Mouse (Mus musculus) hindbrain, embryonic 14.5 days (tissue): Measurements from ENCODE around the gene Trp53tg5. TPM values are rescaled to one million over a fixed set of nuclear protein-coding genes. Genes with fewer than 3 reads are reported as not detected.

Experiments used
- ATAC-seq: fragments of 200-750 bp; cut with Nextera tagmentation; 2 replicates; pipeline ENCODE4 v1.8.0; 2017; ENCODE audit warnings: moderate number of reproducible peaks, mild to moderate bottlenecking, moderate TSS enrichment, moderate library complexity; ENCODE audit not compliant: low FRiP score
- DNase-seq: peaks from one replicate; pipeline ENCODE4 v3.0.0-alpha.2; 2015; ENCODE audit warnings: low spot score
- H3K27ac ChIP-seq: fragments of 300-500 bp; sonication (generic); 2 replicates; pipeline ENCODE4 v1.5.1; 2014; ENCODE audit warnings: mild to moderate bottlenecking, moderate library complexity
- H3K27me3 ChIP-seq: fragments of 300-500 bp; sonication (generic); 2 replicates; pipeline ENCODE4 v1.6.1; 2014; ENCODE audit warnings: mild to moderate bottlenecking, low read length, mixed read lengths; ENCODE audit not compliant: control insufficient read depth, insufficient read depth
- H3K36me3 ChIP-seq: fragments of 300-500 bp; sonication (generic); replicated peaks from 2 replicates; pipeline ENCODE4 v1.6.1; 2014; ENCODE audit not compliant: control insufficient read depth, insufficient read depth
- H3K4me1 ChIP-seq: fragments of 300-500 bp; sonication (generic); replicated peaks from 2 replicates; pipeline ENCODE4 v1.6.1; 2014; ENCODE audit warnings: antibody characterized with exemption, low read length, mixed read lengths; ENCODE audit not compliant: control insufficient read depth, insufficient read depth
- H3K4me2 ChIP-seq: fragments of 300-500 bp; sonication (generic); replicated peaks from 2 replicates; pipeline ENCODE4 v1.6.1; 2014; ENCODE audit warnings: mild to moderate bottlenecking, moderate library complexity
- H3K4me3 ChIP-seq: fragments of 300-500 bp; sonication (generic); replicated peaks from 2 replicates; pipeline ENCODE4 v1.5.1; 2014; ENCODE audit warnings: mild to moderate bottlenecking, low read length
- H3K9ac ChIP-seq: fragments of 300-500 bp; sonication (generic); 2 replicates; pipeline ENCODE4 v1.6.1; 2014
- H3K9me3 ChIP-seq: fragments of 300-500 bp; sonication (generic); 2 replicates; pipeline ENCODE4 v1.6.1; 2016; ENCODE audit warnings: low read length; ENCODE audit not compliant: control insufficient read depth
- WGBS: fragments of 180-500 bp; shearing (Covaris S2); extraction: QIAGEN DNeasy Blood & Tissue Kit; methylation state at CpG from one replicate; pipeline ENCODE4 v1.1.7; 2014; 5-methylcytosine and 5-hydroxymethylcytosine counted together
- polyA plus RNA-seq: library from polyadenylated mRNA; unstranded; fragments of >200 nt; fragmentation: Nextera tagmentation; extraction: Ambion mirVana; gene quantifications from 2 replicates; pipeline ENCODE4 v1.2.1, GENCODE M21; 2014

The Trp53tg5 gene
- polyA plus RNA-seq, 1 experiment from 2014 or later = 0.28 TPM

DNA sequence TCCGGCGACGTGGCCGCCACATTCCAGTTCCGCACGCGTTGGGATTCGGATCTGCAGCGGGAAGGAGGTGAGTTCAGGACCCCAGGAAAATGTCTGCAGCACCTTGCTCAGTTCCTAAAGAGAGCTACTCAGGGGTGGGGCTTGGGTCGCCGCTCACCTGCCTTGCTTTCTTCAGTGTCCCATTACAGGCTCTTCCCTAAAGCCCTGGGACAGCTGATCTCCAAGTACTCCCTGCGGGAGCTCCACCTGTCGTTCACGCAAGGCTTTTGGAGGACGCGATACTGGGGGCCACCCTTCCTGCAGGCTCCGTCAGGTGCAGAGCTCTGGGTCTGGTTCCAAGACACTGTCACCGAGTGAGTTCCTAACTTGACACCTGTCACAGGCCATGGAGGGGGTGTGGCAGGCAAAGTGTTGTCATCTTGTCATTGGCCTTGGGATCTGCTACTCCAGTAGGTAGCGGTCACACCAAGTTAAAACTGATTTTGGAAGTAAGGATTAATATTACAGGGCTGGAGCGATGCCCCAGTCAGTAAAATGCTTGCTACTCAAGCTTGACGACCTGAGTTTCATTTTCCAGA is 24.3 kb upstream of the Trp53tg5 start:
- no peaks in the 10 kb centered on the region for H3K9me3 ChIP-seq
- ATAC-seq = no peak
- H3K4me1 ChIP-seq = peaks cover 17% of the 10 kb centered on the region
- peak overlapping the region; percentile 97 for H3K4me2 ChIP-seq
- WGBS = 6% methylated on average over 21 of the region's 21 CpGs
- DNase-seq = no peak
- H3K9ac ChIP-seq = peak overlapping the region; percentile 75
- H3K27me3 ChIP-seq = no peaks in the 10 kb centered on the region
- H3K36me3 ChIP-seq = peaks cover 31% of the 10 kb centered on the region
- H3K4me3 ChIP-seq = peak overlapping the region; percentile 83
- peak overlapping the region; percentile 82; the same call in 1 of the 2 replicates for H3K27ac ChIP-seq

DNA sequence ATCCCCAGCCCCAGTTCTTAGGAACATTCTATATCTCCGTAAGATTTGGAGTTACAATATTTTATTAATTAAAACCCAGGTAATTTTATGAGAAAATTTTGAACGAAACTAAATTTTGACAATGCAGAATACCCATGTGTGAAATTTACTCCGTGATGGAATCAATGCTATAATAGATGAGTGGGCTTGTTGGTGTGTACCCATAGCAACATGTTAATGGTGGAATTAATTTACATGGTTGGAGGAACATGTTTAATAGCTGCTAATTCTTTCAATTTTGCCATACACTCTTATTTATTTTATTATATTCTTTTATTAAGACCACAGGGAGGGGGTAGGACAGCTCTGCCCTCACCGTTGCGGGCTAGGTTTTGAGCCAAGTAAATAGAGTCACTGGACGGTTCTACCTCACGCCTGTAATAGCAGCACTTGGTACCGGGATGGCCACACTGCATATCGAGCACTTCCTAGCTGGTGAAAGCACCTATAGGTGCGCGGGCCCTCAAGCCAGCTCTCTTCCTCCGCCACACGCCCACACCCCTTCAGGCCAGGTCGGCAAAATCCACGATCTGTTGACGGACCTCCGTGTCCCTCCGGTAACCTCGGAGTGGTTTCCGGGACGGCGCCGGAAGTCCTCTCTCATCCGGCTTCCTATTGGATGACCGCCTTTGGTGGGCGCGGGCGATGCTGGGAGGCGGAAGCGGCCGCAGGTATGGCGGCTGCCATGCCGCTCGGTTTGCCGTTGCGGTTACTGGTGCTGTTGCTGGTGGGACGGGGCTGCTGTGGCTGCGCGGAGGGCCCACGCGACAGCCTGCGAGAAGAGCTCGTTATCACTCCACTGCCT is 23.5 kb upstream of the Trp53tg5 start, which contains the start of gene Pigt:
TSS of gene Pigt (plus strand) at position 674 of the 844 bp plus-strand sequence.
- ATAC-seq (peak; percentile 91), DNase-seq (peak; percentile 88)
- H3K4me3 ChIP-seq = peak within 1 kb of the TSS; percentile 83
- H3K4me1 ChIP-seq = peaks cover 17% of the 10 kb centered on the region
- H3K9ac ChIP-seq = peak within 1 kb of the TSS; percentile 75
- 4% methylated on average over 43 of the region's 43 CpGs for WGBS
- peaks cover 27% of the 10 kb centered on the region for H3K36me3 ChIP-seq
- H3K27ac ChIP-seq = peak within 1 kb of the TSS; percentile 82
- H3K9me3 ChIP-seq = no peaks in the 10 kb centered on the region
- peak within 1 kb of the TSS; percentile 97 for H3K4me2 ChIP-seq
- no peaks in the 10 kb centered on the region for H3K27me3 ChIP-seq

DNA sequence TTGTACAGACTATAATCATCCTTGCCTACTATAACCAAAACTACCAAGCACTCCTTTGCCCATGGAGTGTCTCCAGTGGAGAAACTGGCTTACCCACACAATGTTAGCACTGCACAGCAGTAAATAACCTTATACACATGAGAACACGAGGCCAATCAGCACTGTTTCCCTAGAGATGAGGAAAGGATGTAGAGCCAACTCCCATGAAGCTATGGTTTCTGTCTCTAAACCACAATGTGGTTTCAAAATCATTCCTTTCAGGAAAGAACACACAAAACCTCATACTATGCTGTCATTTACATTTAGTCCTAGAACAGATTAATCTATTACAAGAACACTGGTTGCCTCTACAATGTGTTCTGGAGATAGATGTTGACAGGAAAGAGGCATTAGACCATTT is 22.8 kb upstream of the Trp53tg5 start:
- H3K4me3 ChIP-seq = peak overlapping the region; percentile 83; the same call in 1 of the 2 replicates
- no peak overlapping the region for H3K27ac ChIP-seq
- peaks cover 20% of the 10 kb centered on the region for H3K36me3 ChIP-seq
- H3K27me3 ChIP-seq = no peaks in the 10 kb centered on the region
- H3K4me1 ChIP-seq = peaks cover 17% of the 10 kb centered on the region
- WGBS = 73% methylated on average over 1 of the region's 1 CpGs
- ATAC-seq = no peak
- H3K9me3 ChIP-seq = no peaks in the 10 kb centered on the region
- H3K4me2 ChIP-seq = peak overlapping the region; percentile 97
- no peak overlapping the region for H3K9ac ChIP-seq
- DNase-seq = no peak

DNA sequence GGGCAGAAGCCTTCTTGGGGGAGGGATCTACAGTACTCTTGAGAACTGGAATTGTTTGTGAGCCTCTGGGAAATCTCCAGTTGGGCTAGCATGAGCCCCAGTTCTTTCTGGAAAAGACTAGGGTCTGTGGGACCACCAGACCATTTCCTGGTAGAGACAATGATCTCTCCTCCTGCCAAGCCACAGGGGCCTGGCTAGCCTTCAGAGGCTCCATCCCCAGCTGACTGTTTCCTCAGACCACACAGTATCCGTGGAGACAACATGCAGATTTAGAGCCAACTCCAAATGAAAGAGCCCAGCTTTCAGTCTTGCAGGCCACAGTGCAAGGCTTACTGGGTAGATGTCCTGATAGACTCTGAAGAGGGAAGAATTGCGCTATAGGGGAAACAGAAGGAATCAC is 20.6 kb upstream of the Trp53tg5 start:
- peaks cover 17% of the 10 kb centered on the region for H3K4me1 ChIP-seq
- peaks cover 16% of the 10 kb centered on the region; the same call in 1 of the 2 replicates for H3K36me3 ChIP-seq
- no peak overlapping the region for H3K27ac ChIP-seq
- 54% methylated on average over 2 of the region's 2 CpGs for WGBS
- ATAC-seq (no peak), DNase-seq (no peak)
- H3K4me2 ChIP-seq = no peak overlapping the region
- H3K4me3 ChIP-seq = no peak overlapping the region
- H3K9ac ChIP-seq = no peak overlapping the region
- no peaks in the 10 kb centered on the region for H3K27me3 ChIP-seq
- H3K9me3 ChIP-seq = no peaks in the 10 kb centered on the region

DNA sequence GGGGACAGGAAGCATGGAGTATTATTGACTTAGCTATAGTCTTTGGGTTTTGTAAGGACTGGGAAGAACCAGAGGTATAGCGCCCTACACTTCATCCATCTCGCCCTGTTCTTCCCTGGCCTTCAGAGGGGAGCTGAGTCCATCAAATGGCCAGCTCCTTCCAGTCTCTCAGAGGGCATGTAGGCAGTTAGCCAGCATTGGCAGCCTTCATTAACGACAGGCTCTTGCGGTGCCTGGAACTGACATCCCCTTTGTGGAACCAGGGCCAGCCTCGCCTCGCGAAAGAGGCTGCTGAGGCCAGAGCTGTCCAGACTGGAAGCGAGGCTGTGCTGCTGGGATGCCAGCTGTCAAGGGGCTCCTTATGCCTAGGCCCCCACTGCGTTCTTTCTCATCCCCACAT is 14.3 kb upstream of the Trp53tg5 start:
- Histone ChIP-seq H3K4me3 (no peak overlapping the region), H3K27me3 (peaks cover 4% of the 10 kb centered on the region), H3K27ac (no peak overlapping the region), H3K9me3 (no peaks in the 10 kb centered on the region), H3K9ac (no peak overlapping the region), H3K4me1 (peaks cover 12% of the 10 kb centered on the region; the same call in 1 of the 2 replicates), H3K4me2 (no peak overlapping the region), H3K36me3 (peaks cover 16% of the 10 kb centered on the region; the same call in 1 of the 2 replicates)
- WGBS = 56% methylated on average over 9 of the region's 9 CpGs
- ATAC-seq (no peak), DNase-seq (no peak)

DNA sequence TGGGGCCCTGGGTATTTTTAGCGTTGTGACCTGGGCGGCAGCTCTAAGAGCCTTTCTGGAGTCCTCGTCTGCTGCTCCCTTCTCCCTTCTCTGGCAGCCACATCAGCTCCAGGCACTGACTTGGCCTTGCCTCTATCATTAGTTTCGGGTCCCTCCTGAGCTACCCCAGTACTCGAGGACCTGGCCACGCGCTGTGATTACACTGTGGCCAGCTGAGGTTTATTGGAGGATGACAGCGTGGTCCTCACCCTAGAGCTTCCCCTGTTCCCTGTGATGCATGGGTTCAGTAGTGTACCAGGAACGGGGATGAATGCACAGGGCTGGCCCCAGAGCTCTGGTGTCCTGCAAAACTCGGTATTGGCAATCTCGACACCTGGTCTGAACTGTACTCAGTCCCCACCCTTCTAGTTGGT is 13.6 kb upstream of the Trp53tg5 start:
- Histone ChIP-seq H3K4me3 (peak overlapping the region; percentile 73), H3K36me3 (peaks cover 14% of the 10 kb centered on the region; the same call in 1 of the 2 replicates), H3K9ac (peak overlapping the region; percentile 53), H3K9me3 (no peaks in the 10 kb centered on the region), H3K27me3 (peaks cover 4% of the 10 kb centered on the region), H3K27ac (no peak overlapping the region), H3K4me1 (peaks cover 12% of the 10 kb centered on the region; the same call in 1 of the 2 replicates), H3K4me2 (peak overlapping the region; percentile 99)
- no peak for DNase-seq
- peak; percentile 57; the same call in 1 of the 2 replicates for ATAC-seq
- 13% methylated on average over 11 of the region's 11 CpGs for WGBS

DNA sequence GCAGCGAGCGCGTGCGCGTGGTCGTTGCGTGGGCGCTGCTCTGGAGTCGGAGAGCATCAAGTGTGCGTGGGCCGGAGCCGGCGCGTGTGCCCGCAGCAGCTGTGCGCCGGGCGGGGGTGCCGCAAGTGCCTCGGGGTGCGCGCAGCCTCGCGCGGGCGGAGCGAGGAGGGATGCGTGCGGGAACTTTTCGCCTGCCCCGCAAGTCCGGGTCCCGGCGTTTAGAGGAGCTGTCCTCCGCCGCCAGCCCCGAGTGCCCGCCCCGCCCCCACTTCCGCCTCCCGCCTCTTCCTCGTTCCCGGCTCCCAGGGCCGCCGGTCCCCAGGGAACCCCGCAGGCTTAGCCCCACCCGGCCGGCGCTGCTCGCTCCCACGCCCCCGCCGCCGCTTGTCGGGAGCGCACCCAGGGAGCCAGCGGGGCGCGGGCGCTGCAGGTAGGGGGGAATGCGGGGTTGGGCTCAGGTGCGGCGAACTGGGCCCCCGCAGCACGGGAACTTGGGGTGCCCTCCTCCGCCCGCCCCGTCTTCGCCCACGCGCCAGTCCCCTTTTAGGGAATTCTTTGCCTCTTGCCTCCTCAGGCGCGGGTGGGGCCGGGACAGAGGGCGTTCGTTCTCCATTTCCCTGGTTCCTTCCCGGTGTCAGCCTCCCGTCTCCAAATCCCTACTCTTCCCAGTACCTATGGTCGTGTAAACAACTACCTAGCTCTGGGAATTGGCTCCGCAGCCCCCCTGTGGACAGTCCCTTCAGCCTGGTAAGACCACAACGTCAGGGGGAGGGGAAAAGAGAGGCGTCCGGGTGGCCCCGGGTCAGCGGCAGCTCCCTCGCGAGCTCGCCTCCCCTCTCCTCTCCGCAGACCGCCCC is 13.0 kb upstream of the Trp53tg5 start:
- no peak overlapping the region for H3K27ac ChIP-seq
- peak overlapping the region; percentile 73 for H3K4me3 ChIP-seq
- under 1% methylated on average over 85 of the region's 90 CpGs for WGBS
- ATAC-seq (peak; percentile 53), DNase-seq (peak; percentile 63)
- H3K4me2 ChIP-seq = peak overlapping the region; percentile 99
- H3K4me1 ChIP-seq = peaks cover 12% of the 10 kb centered on the region; the same call in 1 of the 2 replicates
- H3K9me3 ChIP-seq = no peaks in the 10 kb centered on the region
- peaks cover 4% of the 10 kb centered on the region for H3K27me3 ChIP-seq
- H3K9ac ChIP-seq = peak overlapping the region; percentile 53
- peaks cover 14% of the 10 kb centered on the region; the same call in 1 of the 2 replicates for H3K36me3 ChIP-seq

DNA sequence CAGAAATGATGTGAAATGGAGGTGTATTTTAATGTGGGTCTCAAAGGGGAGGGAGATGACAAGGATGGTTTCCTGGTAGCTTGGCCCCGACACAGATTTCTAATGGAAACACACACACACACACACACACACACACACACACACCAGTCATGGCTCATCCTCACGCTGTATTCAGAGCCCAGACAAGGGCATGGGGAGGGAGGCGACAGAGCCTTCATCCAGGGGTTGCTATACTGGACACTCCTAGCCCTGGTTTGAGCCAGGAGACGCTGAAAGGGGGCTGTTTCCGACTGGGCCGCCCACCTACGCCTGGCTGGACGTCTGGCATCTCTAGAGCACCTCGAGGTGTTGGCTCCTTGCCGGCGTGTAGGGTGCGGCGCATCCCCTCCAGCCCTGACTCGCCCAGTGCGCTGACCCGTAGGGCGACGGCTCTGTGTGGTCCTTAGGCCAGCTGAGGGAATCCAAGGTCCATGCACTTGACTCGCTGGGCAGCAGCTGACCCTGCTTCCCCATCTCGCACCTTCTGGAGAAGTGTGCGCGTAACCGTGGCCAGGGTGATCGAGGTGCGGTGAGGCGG is 12.2 kb upstream of the Trp53tg5 start, which contains the start of gene Dbndd2:
TSS of gene Dbndd2 (plus strand) at position 426 of the 577 bp plus-strand sequence.
- WGBS = under 1% methylated on average over 26 of the region's 26 CpGs
- Histone ChIP-seq H3K4me1 (peaks cover 12% of the 10 kb centered on the region; the same call in 1 of the 2 replicates), H3K9ac (peak within 1 kb of the TSS; percentile 53), H3K4me3 (peak within 1 kb of the TSS; percentile 73), H3K27me3 (peaks cover 4% of the 10 kb centered on the region), H3K4me2 (peak within 1 kb of the TSS; percentile 99), H3K36me3 (peaks cover 12% of the 10 kb centered on the region; the same call in 1 of the 2 replicates), H3K27ac (no peak within 1 kb of the TSS), H3K9me3 (no peaks in the 10 kb centered on the region)
- ATAC-seq = peak; percentile 53
- DNase-seq = no peak
